Mouse (Mus musculus) Patski (cell line): ENCODE measurements at regions not wholly inside any gene's neighbourhood (a gene's known extent, or its start where the extent isn't known, plus 50 kb on each side); places are given as distances from the start of the nearest gene placed in this dataset.

Source experiments
- ATAC-seq: fragments of 100-300 bp; one replicate; pipeline ENCODE4 v1.8.0; 2021
- CTCF ChIA-PET: fragments of 350-600 bp; sonication (Branson Sonifier 250); formaldehyde crosslinking; loops from one replicate; lab custom pipeline; 2022; ENCODE audit warnings: inconsistent platforms; lab: Charles Lee
- POLR2A ChIA-PET: fragments of 350-600 bp; sonication (Branson Sonifier 250); formaldehyde crosslinking; loops from one replicate; lab custom pipeline; 2022; ENCODE audit warnings: antibody characterized with exemption, inconsistent platforms; lab: Charles Lee
- DNase-seq: peaks from one replicate; pipeline ENCODE4 v3.0.0-alpha.2; 2011; ENCODE audit warnings: low read depth, low spot score
- H3K27me3 ChIP-seq: fragments of 371-371 bp; one replicate; pipeline ENCODE4 v1.5.1; 2021
- CTCF ChIP-seq: fragments of 100-300 bp; IDR thresholded peaks from one replicate; pipeline ENCODE4 v1.5.1; 2021
- in situ Hi-C: fragments of 300-500 bp; cut with MboI; formaldehyde crosslinking; loops from 3 replicates; pipeline ENCODE4 v1.11.1; 2018; ENCODE audit warnings: low pct_unique_long_range_greater_than_20kb, mixed read lengths

DNA sequence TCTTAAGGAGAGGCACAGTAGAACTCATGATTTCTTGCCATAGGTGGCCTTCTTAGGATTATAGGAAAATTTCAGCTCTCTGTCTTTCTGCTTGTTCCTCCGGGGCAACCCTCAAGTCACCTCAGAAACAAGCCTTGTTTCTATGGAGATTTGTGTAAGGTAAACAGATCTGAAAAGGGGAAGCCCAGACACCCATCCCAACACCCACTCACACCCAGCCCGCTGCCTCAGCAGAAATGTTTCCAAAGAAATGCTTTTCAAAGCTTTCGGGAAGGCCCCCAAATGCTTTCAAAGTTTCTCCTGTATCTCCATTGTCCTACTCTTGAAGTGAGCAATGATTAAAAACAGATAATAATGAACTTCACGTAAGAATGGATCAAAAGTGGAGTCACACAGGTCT lies 64.9 kb upstream of the Rbpj start:
- ChIA-PET CTCF (interaction anchor here (0.6 to 1.7 kb wide), 5 partner anchors 9 to 271 kb away, joined by 3 to 5 read pairs (median 3); no protein-coding TSS in a partner anchor), POLR2A (no interaction called here)
- H3K27me3 ChIP-seq, result no peaks in the 10 kb centered on the region
- ATAC-seq, result no peak
- TF ChIP-seq CTCF, result no peak
- in situ Hi-C loops, result no loop called here
- no peak for DNase-seq

DNA sequence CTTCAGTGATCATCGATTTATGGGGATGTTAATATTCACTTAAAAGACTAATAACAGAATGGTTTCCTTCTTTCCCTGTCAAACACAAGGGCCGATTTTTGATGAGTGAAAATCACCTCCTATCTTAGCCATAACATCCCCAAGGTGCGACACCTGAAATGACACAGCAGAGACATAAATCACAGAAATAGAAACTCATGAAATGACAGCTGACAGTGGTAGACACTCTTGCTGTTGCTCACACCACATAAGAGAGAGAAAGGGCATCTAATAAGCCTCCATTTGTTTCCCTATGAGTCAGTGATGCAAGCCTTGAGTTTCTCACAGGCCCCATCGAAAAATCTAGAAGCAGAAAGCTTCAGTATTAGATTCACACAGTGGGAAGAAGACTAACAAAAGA lies 63.9 kb upstream of the Rbpj start:
- TF ChIP-seq CTCF, result no peak
- POLR2A ChIA-PET, result interaction anchor here (1.2 kb wide), 1 partner anchor 15 kb away, joined by 3 read pairs; no protein-coding TSS in a partner anchor
- in situ Hi-C loops, result no loop called here

DNA sequence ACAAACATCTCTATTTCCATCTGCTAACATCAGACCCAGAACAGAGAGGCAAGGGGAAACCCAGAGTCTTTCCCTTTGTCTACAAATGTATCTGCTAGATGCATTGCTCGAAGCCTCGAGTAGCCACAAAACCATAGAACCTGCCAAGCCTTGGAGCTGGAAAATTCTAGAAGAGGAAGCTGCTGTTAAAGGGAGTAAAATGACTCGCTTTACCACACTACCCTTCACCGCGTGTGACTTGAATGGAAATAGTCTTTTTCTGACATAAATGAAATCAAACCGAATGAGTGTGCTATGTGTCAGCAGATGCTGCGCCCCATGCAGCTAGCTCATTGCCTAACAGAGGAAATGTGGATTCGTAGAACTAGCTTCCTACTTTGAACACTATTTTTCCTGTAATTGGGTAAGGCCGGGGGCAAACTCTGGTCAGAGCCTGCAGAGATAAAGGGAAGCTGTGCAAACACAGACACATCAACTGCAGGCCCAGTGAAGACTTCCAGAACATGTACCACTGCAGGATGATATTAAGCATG lies 63.3 kb upstream of the Rbpj start:
- POLR2A ChIA-PET, result interaction anchor here (1.2 kb wide), 1 partner anchor 16 kb away, joined by 3 read pairs; no protein-coding TSS in a partner anchor
- CTCF ChIA-PET, result interaction anchor here (1.0 to 1.7 kb wide), 5 partner anchors 8 to 25 kb away, joined by 3 to 5 read pairs (median 3); no protein-coding TSS in a partner anchor
- no peak for TF ChIP-seq CTCF
- in situ Hi-C loops, result no loop called here
- no peak for ATAC-seq
- DNase-seq, result no peak
- no peaks in the 10 kb centered on the region for H3K27me3 ChIP-seq

More for the DNA sequence above, 63.9 kb upstream of the Rbpj start:
- CTCF ChIA-PET, result interaction anchor here (0.6 to 1.7 kb wide), 8 partner anchors 9 to 164 kb away, joined by 3 to 5 read pairs (median 3); no protein-coding TSS in a partner anchor
- no peaks in the 10 kb centered on the region for H3K27me3 ChIP-seq
- DNase-seq (no peak), ATAC-seq (no peak)

DNA sequence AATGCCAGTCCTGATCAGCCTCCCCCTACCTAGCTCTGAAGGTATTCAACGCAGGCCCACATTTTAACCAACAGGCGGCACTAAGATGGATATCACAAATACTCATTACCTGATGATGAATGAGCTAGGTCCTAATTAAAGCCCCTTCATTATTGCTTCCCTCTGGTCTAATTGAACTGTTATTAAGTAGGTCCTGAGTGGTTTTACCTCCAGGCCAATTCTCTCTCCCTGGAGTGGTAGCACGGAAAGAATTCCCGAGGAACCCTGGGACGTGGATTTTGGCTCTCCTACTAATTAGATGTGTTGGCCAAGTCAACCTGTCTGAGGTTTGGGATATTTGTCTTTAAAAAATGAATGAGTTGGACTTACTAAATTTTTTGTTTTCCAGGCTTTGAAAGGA lies 60.0 kb upstream of the Rbpj start:
- ChIA-PET POLR2A (interaction anchor here (1.5 kb wide), 1 partner anchor 12 kb away, joined by 6 read pairs; no protein-coding TSS in a partner anchor), CTCF (interaction anchor here (1.4 to 1.6 kb wide), 2 partner anchors 13 to 16 kb away, joined by 3 to 7 read pairs; no protein-coding TSS in a partner anchor)
- no peak for DNase-seq
- no peak for TF ChIP-seq CTCF
- no peak for ATAC-seq
- in situ Hi-C loops, result no loop called here
- no peaks in the 10 kb centered on the region for H3K27me3 ChIP-seq

DNA sequence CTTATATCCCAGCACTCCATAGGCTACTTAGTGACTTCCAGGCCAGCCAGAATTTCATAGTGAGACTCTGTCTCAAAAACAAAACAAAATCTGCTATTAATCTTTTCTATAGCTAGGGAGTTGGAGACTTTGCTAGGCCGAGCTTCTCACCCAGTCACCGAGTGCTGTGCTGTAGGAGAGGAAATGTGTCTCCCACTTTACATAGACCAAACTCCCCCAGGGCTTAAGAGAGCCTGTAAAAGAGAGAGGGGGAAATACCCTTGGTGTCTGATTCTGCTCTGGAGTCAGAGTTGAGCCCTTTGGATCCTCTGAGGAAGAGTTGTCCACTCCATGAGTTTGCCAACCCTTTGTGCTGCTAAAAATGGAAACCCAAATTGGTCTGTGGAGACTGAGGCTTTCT lies 58.3 kb upstream of the Rbpj start:
- no peak for TF ChIP-seq CTCF
- in situ Hi-C loops, result no loop called here
- ATAC-seq (no peak), DNase-seq (no peak)
- ChIA-PET CTCF (interaction anchor here (1.6 kb wide), 1 partner anchor 11 kb away, joined by 4 read pairs; no protein-coding TSS in a partner anchor), POLR2A (no interaction called here)
- no peaks in the 10 kb centered on the region for H3K27me3 ChIP-seq

DNA sequence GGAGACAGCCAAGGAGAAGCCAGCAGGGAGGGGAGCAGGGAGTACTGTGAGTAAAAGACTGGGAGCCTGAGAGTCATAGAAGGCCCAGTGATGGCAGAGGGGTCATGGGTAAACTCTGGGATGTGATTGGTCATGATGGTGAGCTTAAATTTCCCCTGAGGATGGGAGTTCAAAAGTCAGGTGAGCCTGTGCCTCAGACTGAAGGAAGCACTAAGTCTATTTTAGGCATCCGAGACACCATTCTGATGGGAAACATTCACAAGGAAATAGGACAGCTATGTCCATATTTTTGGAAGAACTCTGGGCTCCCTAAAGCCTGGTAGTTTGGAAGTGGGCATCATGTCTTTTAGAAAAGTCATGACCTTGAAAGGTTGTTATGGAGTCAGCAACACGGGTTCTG lies 57.7 kb upstream of the Rbpj start:
- ATAC-seq (no peak), DNase-seq (no peak)
- in situ Hi-C loops, result no loop called here
- ChIA-PET CTCF (interaction anchor here (1.1 to 2.1 kb wide), 3 partner anchors 11 to 24 kb away, joined by 3 to 13 read pairs (median 4); no protein-coding TSS in a partner anchor), POLR2A (no interaction called here)
- no peak for TF ChIP-seq CTCF
- no peaks in the 10 kb centered on the region for H3K27me3 ChIP-seq

DNA sequence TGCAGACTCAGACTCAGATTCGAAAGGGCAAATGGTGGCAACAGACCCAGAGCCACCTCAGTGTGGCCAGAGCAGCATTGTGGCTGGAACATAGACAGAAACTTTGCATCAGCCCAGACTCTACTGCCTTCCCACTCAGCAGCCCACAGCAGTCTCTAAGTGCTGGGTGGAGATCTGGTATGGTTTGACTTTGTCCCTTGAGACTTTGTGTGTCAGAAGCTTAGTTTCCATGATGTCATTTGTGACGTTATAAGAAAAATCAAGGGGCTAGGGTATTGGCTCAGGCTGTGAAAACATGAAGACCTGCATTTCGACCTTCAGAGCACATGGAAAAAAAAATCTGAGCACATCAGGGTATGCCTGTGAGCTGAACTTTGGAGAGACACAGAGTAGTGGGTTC lies 56.2 kb upstream of the Rbpj start:
- H3K27me3 ChIP-seq, result no peaks in the 10 kb centered on the region
- POLR2A ChIA-PET, result no interaction called here
- in situ Hi-C loops, result no loop called here
- CTCF ChIA-PET, result interaction anchor here (0.9 to 2.1 kb wide), 3 partner anchors 10 to 15 kb away, joined by 3 to 13 read pairs (median 3); no protein-coding TSS in a partner anchor
- no peak for ATAC-seq
- DNase-seq, result no peak
- no peak for TF ChIP-seq CTCF

DNA sequence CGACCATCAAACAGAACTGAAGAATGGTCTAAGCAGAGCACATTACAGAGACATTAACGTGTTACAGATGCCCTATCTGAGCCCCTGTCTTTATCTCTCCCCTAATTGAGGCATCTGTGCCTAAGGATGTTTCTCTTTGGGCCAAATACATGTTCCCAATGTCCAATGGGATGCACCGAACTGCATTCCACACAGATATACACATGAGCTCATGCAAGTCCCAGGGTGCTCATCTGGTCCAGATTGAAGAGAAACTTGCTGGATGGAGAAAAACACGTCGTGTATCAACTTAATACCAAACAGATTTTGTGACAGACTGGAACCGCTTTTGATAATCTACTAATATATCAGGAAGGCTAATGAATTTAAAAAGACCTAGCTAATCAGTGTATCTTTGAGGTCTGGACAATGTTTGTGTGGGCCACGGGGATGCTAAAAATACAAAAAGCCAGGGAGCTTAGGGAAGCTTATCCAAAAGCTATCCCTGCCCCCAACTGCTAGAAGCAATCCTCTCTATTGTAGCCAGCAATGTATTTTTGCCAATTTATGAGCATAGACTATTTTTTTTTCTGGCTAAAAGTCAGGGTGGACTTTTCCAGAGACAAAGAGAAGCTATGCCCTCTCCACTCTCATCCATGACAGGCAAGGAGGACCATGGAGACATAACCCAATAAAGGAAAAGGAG lies 53.4 kb upstream of the Rbpj start:
- no peak for TF ChIP-seq CTCF
- ChIA-PET POLR2A (no interaction called here), CTCF (interaction anchor here (0.6 to 1.6 kb wide), 5 partner anchors 11 to 46 kb away, joined by 3 to 4 read pairs (median 4); no protein-coding TSS in a partner anchor)
- no peak for ATAC-seq
- in situ Hi-C loops, result no loop called here
- DNase-seq, result no peak
- no peaks in the 10 kb centered on the region for H3K27me3 ChIP-seq

DNA sequence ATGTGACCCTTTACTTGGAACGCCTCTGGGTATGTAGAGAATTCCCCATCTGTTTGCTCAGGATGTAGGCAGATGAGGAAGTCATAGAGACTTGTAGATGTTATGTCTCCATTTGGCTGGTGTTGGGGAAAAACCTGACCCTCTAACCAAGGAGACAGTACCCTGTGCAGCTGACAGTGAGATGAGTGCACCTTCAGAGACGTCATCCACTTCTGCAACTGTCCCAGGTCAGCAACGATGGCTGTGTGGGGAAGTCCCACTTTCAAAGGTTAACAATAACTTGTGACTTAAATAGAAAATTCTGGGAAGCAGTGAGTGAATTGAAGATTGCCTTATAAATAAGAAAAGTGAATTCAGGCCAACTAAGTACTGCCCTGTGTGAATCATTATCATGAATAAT lies 52.3 kb upstream of the Rbpj start:
- H3K27me3 ChIP-seq, result no peaks in the 10 kb centered on the region
- ATAC-seq (no peak), DNase-seq (no peak)
- TF ChIP-seq CTCF, result no peak
- ChIA-PET CTCF (interaction anchor here (0.7 to 1.6 kb wide), 4 partner anchors 12 to 47 kb away, joined by 3 to 4 read pairs (median 4); no protein-coding TSS in a partner anchor), POLR2A (no interaction called here)
- in situ Hi-C loops, result no loop called here

DNA sequence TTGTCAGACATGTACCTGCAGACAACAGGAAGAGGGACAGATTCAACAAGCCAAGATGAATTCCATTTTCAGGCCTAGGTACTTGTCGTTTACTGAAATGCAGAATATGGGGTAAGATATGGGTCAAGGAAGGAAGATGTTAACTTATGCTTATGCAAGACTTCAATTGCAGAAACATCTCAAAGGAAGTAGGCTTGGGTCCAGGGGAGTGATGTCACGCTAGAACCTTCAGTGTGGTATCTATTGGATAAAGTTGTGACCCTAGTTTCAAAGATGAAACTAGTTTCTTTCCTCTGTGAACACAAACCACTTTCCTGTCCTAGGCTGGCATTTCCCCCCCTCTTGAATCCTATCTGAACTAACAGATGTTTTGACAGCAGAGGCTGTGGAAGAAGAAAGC lies 50.5 kb upstream of the Rbpj start:
- H3K27me3 ChIP-seq, result no peaks in the 10 kb centered on the region
- no peak for TF ChIP-seq CTCF
- in situ Hi-C loops, result no loop called here
- DNase-seq, result no peak
- no peak for ATAC-seq
- ChIA-PET CTCF (interaction anchor here (1.2 kb wide), 1 partner anchor 12 kb away, joined by 3 read pairs; no protein-coding TSS in a partner anchor), POLR2A (no interaction called here)
